Mouse (Mus musculus): ENCODE results near the gene Cyb561d2. TPM values are rescaled to one million over a fixed set of nuclear protein-coding genes. Genes with fewer than 3 reads are reported as not detected.

Cyb561d2 gene
- total and polyA plus RNA-seq, 2 experiments from 2014 or later: 50.0 to 50.8 TPM

DNA sequence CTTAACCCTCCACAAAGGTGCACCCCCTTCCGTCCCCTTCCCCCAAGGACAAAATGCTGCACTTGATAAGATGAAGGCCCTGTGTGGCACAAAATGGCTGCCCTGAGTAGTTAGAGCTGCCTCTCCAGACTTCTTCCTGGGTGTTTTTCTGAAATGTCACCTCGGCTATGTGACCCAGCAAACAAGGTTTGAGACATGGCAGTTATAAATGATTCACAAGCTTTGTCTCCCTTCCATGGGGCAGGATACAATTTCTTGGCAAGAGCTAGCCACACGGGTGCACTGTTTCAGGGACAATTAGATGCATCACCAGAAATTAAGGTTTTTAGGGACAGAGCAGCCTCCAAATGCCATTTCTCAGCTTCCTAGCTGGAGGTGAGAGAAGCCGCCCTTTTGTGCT, 1.6 kb downstream of the Cyb561d2 start:
- Histone ChIP-seq H3K4me1 (ENCODE audit: insufficient read depth, low read length) (peaks cover 22% of the 10 kb centered on the region), H3K27me3 (ENCODE audit: insufficient read depth, low read length) (no peaks in the 10 kb centered on the region), H3K9ac (replicated peaks; ENCODE audit: low read length, poor library complexity, severe bottlenecking) (no peak overlapping the region), H3K9me3 (ENCODE audit: low read length) (no peaks in the 10 kb centered on the region), H3K36me3 (ENCODE audit: insufficient read depth, low read length) (peaks cover 42% of the 10 kb centered on the region), H3K4me2 (ENCODE audit: low read depth, low read length, poor library complexity, severe bottlenecking) (peak overlapping the region; percentile 79), H3K4me3 (ENCODE audit: low read depth, low read length) (no peak overlapping the region), H3K27ac (ENCODE audit: low read depth, low read length) (no peak overlapping the region)
- TF ChIP-seq CTCF (IDR thresholded peaks at IDR 0.05): 0 out of 2 replicates have a peak, but pooled peaks have one; percentile 5
- WGBS: 76% methylated on average over 4 of the region's 4 CpGs
- no peak for DNase-seq (ENCODE audit: low spot score)
- ATAC-seq (ENCODE audit: low FRiP score): no peak

DNA sequence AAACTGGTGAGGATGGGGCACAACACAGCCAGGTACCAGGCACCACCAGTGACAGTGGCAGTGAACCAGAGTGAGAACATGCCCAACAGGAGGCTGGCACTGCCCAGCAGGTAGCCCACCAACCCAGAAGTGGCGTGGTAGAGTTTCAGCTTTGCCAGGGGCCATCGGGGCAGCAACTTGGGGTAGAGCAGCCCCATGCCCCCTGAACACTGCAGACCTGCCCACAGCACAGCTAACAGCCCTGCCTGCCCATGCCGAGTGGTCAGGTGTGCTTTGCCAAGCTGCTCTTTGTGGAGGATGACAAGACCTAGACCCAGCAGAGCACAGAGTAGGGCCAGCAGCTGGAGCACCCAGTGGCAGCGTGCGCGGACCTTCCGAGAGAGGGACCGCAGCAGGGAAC, 2.1 kb downstream of the Cyb561d2 start:
- Histone ChIP-seq H3K4me1 (ENCODE audit: insufficient read depth, low read length) (peaks cover 22% of the 10 kb centered on the region), H3K27ac (ENCODE audit: low read depth, low read length) (no peak overlapping the region), H3K9ac (replicated peaks; ENCODE audit: low read length, poor library complexity, severe bottlenecking) (no peak overlapping the region), H3K4me2 (ENCODE audit: low read depth, low read length, poor library complexity, severe bottlenecking) (no peak overlapping the region), H3K4me3 (ENCODE audit: low read depth, low read length) (no peak overlapping the region), H3K36me3 (ENCODE audit: insufficient read depth, low read length) (peaks cover 38% of the 10 kb centered on the region), H3K27me3 (ENCODE audit: insufficient read depth, low read length) (no peaks in the 10 kb centered on the region), H3K9me3 (ENCODE audit: low read length) (no peaks in the 10 kb centered on the region)
- ATAC-seq (ENCODE audit: low FRiP score) (no peak), DNase-seq (ENCODE audit: low spot score) (no peak)
- TF ChIP-seq CTCF (IDR thresholded peaks at IDR 0.05): no peak
- WGBS: 93% methylated on average over 8 of the region's 8 CpGs

- no peak overlapping the region for H3K4me3 ChIP-seq (ENCODE audit: low read depth, low read length)
- H3K9me3 ChIP-seq (ENCODE audit: low read length): no peaks in the 10 kb centered on the region
- no peak for TF ChIP-seq CTCF (IDR thresholded peaks at IDR 0.05)
- peaks cover 22% of the 10 kb centered on the region for H3K4me1 ChIP-seq (ENCODE audit: insufficient read depth, low read length)
- H3K4me2 ChIP-seq (ENCODE audit: low read depth, low read length, poor library complexity, severe bottlenecking): no peak overlapping the region
- peaks cover 28% of the 10 kb centered on the region for H3K36me3 ChIP-seq (ENCODE audit: insufficient read depth, low read length)
- ATAC-seq (ENCODE audit: low FRiP score) (no peak), DNase-seq (ENCODE audit: low spot score) (no peak)
- H3K27ac ChIP-seq (ENCODE audit: low read depth, low read length): no peak overlapping the region
- no peak overlapping the region for H3K9ac ChIP-seq (replicated peaks; ENCODE audit: low read length, poor library complexity, severe bottlenecking)
- WGBS: 90% methylated on average over 3 of the region's 3 CpGs
- H3K27me3 ChIP-seq (ENCODE audit: insufficient read depth, low read length): no peaks in the 10 kb centered on the region
Measured at GRCm38 (mm10) chr9:107538711-107539110, 3.3 kb downstream of the Cyb561d2 start.

DNA sequence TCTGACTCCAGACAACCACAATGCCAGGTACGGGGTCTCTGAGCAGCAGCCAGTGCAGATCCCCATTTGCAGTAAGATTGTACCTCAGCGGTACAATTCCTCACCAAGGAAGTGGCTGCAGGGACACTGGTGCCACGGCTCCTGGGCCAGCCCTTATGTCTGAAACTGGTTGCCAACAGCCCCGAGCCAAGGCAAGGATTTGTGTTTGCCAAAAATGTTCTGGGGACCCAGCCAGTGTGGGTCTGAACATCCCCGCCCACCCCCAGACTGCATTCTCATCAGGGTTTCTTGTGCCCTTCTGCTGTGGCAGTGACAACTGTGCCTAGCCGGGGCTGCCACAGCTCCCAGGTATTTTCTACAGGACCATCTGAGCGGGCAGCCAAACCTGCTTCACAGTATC, 3.8 kb downstream of the Cyb561d2 start:
- H3K9me3 ChIP-seq (ENCODE audit: low read length): no peaks in the 10 kb centered on the region
- no peaks in the 10 kb centered on the region for H3K27me3 ChIP-seq (ENCODE audit: insufficient read depth, low read length)
- H3K4me3 ChIP-seq (ENCODE audit: low read depth, low read length): no peak overlapping the region
- H3K27ac ChIP-seq (ENCODE audit: low read depth, low read length): no peak overlapping the region
- 90% methylated on average over 7 of the region's 7 CpGs for WGBS
- no peak overlapping the region for H3K4me2 ChIP-seq (ENCODE audit: low read depth, low read length, poor library complexity, severe bottlenecking)
- no peak overlapping the region for H3K9ac ChIP-seq (replicated peaks; ENCODE audit: low read length, poor library complexity, severe bottlenecking)
- no peak for DNase-seq (ENCODE audit: low spot score)
- peaks cover 22% of the 10 kb centered on the region for H3K4me1 ChIP-seq (ENCODE audit: insufficient read depth, low read length)
- peaks cover 28% of the 10 kb centered on the region for H3K36me3 ChIP-seq (ENCODE audit: insufficient read depth, low read length)
- no peak for ATAC-seq (ENCODE audit: low FRiP score)
- TF ChIP-seq CTCF (IDR thresholded peaks at IDR 0.05): no peak

DNA sequence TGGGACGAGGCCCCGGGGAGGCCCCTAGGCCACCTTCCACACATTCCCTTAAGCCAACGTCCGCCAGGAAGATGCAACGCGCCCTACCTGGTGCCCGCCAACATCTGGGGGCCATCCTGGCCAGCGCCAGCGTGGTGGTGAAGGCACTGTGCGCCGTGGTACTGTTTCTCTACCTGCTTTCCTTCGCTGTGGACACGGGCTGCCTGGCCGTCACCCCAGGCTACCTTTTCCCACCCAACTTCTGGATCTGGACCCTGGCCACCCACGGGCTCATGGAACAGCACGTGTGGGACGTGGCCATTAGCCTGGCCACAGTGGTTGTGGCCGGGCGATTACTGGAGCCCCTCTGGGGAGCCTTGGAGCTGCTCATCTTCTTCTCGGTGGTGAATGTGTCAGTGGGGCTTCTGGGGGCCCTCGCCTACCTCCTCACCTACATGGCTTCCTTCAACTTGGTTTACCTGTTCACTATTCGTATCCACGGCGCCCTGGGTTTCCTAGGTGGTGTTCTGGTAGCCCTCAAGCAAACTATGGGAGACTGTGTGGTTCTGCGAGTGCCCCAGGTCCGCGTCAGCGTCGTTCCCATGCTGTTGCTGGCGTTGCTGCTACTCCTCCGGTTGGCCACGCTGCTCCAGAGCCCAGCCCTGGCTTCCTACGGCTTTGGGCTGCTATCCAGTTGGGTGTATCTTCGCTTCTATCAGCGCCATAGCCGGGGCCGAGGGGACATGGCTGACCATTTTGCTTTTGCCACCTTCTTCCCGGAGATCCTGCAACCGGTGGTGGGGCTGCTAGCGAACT, 7.4 kb downstream of the Cyb561d2 start:
- Histone ChIP-seq H3K4me1 (ENCODE audit: insufficient read depth, low read length) (peaks cover 14% of the 10 kb centered on the region), H3K4me3 (ENCODE audit: low read depth, low read length) (peak overlapping the region; percentile 90), H3K36me3 (ENCODE audit: insufficient read depth, low read length) (peaks cover 23% of the 10 kb centered on the region), H3K4me2 (ENCODE audit: low read depth, low read length, poor library complexity, severe bottlenecking) (peak overlapping the region; percentile 98), H3K27ac (ENCODE audit: low read depth, low read length) (peak overlapping the region; percentile 81), H3K9me3 (ENCODE audit: low read length) (no peaks in the 10 kb centered on the region), H3K9ac (replicated peaks; ENCODE audit: low read length, poor library complexity, severe bottlenecking) (peak overlapping the region; percentile 90), H3K27me3 (ENCODE audit: insufficient read depth, low read length) (no peaks in the 10 kb centered on the region)
- TF ChIP-seq CTCF (IDR thresholded peaks at IDR 0.05): no peak
- ATAC-seq (ENCODE audit: low FRiP score) (peak; percentile 8; the same call in 1 of the 2 replicates), DNase-seq (ENCODE audit: low spot score) (no peak)
- under 1% methylated on average over 40 of the region's 40 CpGs for WGBS

GRCm38 (mm10) chr9:107533791-107534407, 8.1 kb downstream of the Cyb561d2 start, which contains the start of gene Tmem115:
Tmem115 (plus strand) TSS chr9:107533945.
- ATAC-seq (ENCODE audit: low FRiP score) (peak; percentile 98), DNase-seq (ENCODE audit: low spot score) (peak; percentile 99)
- peak within 1 kb of the TSS; percentile 90 for H3K4me3 ChIP-seq (ENCODE audit: low read depth, low read length)
- peaks cover 14% of the 10 kb centered on the region for H3K4me1 ChIP-seq (ENCODE audit: insufficient read depth, low read length)
- H3K9me3 ChIP-seq (ENCODE audit: low read length): no peaks in the 10 kb centered on the region
- H3K27ac ChIP-seq (ENCODE audit: low read depth, low read length): peak within 1 kb of the TSS; percentile 81
- H3K27me3 ChIP-seq (ENCODE audit: insufficient read depth, low read length): no peaks in the 10 kb centered on the region
- H3K4me2 ChIP-seq (ENCODE audit: low read depth, low read length, poor library complexity, severe bottlenecking): peak within 1 kb of the TSS; percentile 98
- H3K9ac ChIP-seq (replicated peaks; ENCODE audit: low read length, poor library complexity, severe bottlenecking): peak within 1 kb of the TSS; percentile 90
- peak; percentile 46; the same call in 1 of the 2 replicates for TF ChIP-seq CTCF (IDR thresholded peaks at IDR 0.05)
- H3K36me3 ChIP-seq (ENCODE audit: insufficient read depth, low read length): peaks cover 16% of the 10 kb centered on the region
- under 1% methylated on average over 48 of the region's 48 CpGs for WGBS

Data from midbrain, postnatal 0 days (tissue).